Mouse (Mus musculus): ENCODE results near the gene Ramp1.

The Ramp1 gene

GRCm38 (mm10) chr1:91239112-91239511 is 59.5 kb downstream of the Ramp1 start:
- no peak for DNase-seq (ENCODE audit: low read depth, low spot score)

GRCm38 (mm10) chr1:91239800-91240199 is 60.2 kb downstream of the Ramp1 start:
- DNase-seq (ENCODE audit: low read depth, low spot score): no peak

- DNase-seq (ENCODE audit: low read depth, low spot score): no peak
Observed at GRCm38 (mm10) chr1:91240685-91241084, 61.1 kb downstream of the Ramp1 start.

- no peak for DNase-seq (ENCODE audit: low read depth, low spot score)
Observed at GRCm38 (mm10) chr1:91241249-91241648, 61.6 kb downstream of the Ramp1 start.

GRCm38 (mm10) chr1:91248242-91248641 is 68.6 kb downstream of the Ramp1 start:
- DNase-seq (ENCODE audit: low read depth, low spot score): no peak

GRCm38 (mm10) chr1:91248970-91249369 is 69.3 kb downstream of the Ramp1 start:
- no peak for DNase-seq (ENCODE audit: low read depth, low spot score)

- peak; percentile 92 for DNase-seq (ENCODE audit: low read depth, low spot score)
Observed at GRCm38 (mm10) chr1:91249564-91250414, 70.2 kb downstream of the Ramp1 start, which contains the start of gene Ube2f. Gene Ube2f, plus strand, starts transcription at chr1:91250304.

GRCm38 (mm10) chr1:91250415-91251147 is 71.0 kb downstream of the Ramp1 start:
- DNase-seq (ENCODE audit: low read depth, low spot score): no peak

- DNase-seq (ENCODE audit: low read depth, low spot score): no peak
Observed at GRCm38 (mm10) chr1:91251148-91251650, 71.6 kb downstream of the Ramp1 start.

- no peak for DNase-seq (ENCODE audit: low read depth, low spot score)
Observed at GRCm38 (mm10) chr1:91251927-91252326, 72.3 kb downstream of the Ramp1 start.

GRCm38 (mm10) chr1:91257918-91258317 is 78.3 kb downstream of the Ramp1 start:
- no peak for DNase-seq (ENCODE audit: low read depth, low spot score)

- no peak for DNase-seq (ENCODE audit: low read depth, low spot score)
Observed at GRCm38 (mm10) chr1:91259794-91260193, 80.2 kb downstream of the Ramp1 start.

GRCm38 (mm10) chr1:91262508-91262907 is 82.9 kb downstream of the Ramp1 start:
- DNase-seq (ENCODE audit: low read depth, low spot score): no peak

GRCm38 (mm10) chr1:91272260-91272659 is 92.6 kb downstream of the Ramp1 start:
- no peak for DNase-seq (ENCODE audit: low read depth, low spot score)
